Mouse (Mus musculus) E14TG2a.4 (cell line): ENCODE measurements around the gene Pcgf1.

ENCODE experiments used
- H3K27me3 ChIP-seq: 2 replicates; pipeline ENCODE4 v1.6.1; 2014; ENCODE audit warnings: low read length, control low read depth; ENCODE audit not compliant: insufficient read depth
- H3K36me3 ChIP-seq: 2 replicates; pipeline ENCODE4 v1.6.1; 2014; ENCODE audit warnings: low read length, control low read depth; ENCODE audit not compliant: insufficient read depth
- H3K4me1 ChIP-seq: replicated peaks from 2 replicates; pipeline ENCODE4 v1.6.1; 2014; ENCODE audit warnings: low read depth, low read length, control low read depth
- H3K4me3 ChIP-seq: replicated peaks from 2 replicates; pipeline ENCODE4 v1.5.1; 2014; ENCODE audit warnings: mild to moderate bottlenecking, low read length
- H3K9me3 ChIP-seq: 2 replicates; pipeline ENCODE4 v1.6.1; 2014; ENCODE audit warnings: low read length, control low read depth
- CTCF ChIP-seq: conservative IDR thresholded peaks from 2 replicates; pipeline ENCODE4 v1.5.1; 2014; ENCODE audit warnings: low read length
- NANOG ChIP-seq: IDR thresholded peaks from 2 replicates; pipeline ENCODE4 v1.6.1; 2014; ENCODE audit warnings: borderline replicate concordance, low read length, mixed read lengths
- POU5F1 ChIP-seq: IDR thresholded peaks from 2 replicates; pipeline ENCODE4 v1.6.1; 2014; ENCODE audit warnings: low read length, borderline replicate concordance

The Pcgf1 gene

DNA sequence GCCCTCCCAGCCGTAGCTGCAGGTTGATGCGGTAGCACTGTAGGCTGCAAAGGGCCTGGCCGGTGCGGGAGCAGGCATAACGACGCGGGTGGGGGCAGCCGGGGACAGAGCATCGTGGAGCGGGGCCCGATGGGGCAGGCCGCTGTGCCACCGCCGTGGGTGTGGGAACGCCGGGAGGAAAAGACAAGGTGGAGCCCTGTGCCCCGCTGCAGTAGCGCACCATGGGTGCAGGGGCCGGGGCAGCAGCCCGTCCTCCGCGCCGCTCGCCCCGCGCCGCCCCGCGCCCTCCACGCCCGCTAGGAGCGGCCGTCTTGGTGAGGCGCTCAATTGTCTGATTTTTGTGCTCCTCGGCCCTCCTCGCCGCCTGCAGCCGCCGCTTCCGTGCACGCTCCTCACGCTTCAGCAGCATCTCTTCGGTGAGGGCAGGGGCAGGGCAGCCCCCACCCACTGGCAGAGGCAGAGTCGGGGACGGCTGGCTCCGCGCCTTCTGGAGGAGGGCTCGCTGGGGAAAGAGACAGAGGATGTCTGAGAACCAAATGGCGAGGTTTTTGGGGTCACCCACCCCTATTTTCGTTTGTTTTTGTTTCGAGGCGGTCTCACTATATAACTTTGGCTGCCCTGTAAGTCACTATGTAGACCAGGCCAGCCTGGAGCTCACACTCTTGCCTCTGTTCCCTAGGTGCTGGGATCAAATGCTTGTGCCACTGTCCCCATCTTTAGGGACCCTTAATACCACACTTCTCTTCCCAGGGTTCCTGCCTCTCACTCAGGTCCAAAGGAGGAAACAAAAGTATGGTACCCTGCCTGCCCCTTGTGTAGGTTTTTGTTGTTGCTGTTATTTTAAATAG is 44.4 kb downstream of the Pcgf1 start:
- H3K36me3 ChIP-seq, result peaks cover 40% of the 10 kb centered on the region
- no peaks in the 10 kb centered on the region for H3K9me3 ChIP-seq
- peaks cover 67% of the 10 kb centered on the region for H3K4me1 ChIP-seq
- H3K4me3 ChIP-seq, result peak overlapping the region; percentile 91
- TF ChIP-seq NANOG, result no peak
- no peak for TF ChIP-seq POU5F1
- no peak for TF ChIP-seq CTCF
- no peaks in the 10 kb centered on the region for H3K27me3 ChIP-seq

DNA sequence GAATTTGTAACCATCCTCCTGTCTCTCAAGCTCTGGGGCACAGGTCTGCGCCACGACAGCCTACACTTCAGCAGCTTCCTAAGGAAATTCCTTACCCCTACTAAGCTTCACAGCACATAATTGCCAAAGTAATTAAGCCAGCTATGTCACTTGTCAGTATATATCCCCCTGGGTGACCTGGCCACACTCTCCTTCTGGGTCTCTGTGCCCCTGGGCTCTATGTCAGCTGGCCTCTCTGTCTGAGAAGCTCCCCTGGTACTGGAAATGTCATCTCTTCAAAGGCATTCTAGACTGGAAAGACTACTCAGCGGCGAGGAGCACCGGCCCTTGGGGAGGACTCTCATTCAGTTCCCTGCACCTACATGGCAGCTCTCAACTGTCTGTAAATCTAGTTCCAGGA is 45.3 kb downstream of the Pcgf1 start:
- Histone ChIP-seq H3K36me3 (peaks cover 32% of the 10 kb centered on the region), H3K4me1 (peaks cover 60% of the 10 kb centered on the region), H3K4me3 (0 out of 2 replicates have a peak overlapping the region, but pooled peaks have one; percentile 91), H3K27me3 (no peaks in the 10 kb centered on the region), H3K9me3 (no peaks in the 10 kb centered on the region)
- TF ChIP-seq NANOG (no peak), POU5F1 (no peak), CTCF (no peak)

DNA sequence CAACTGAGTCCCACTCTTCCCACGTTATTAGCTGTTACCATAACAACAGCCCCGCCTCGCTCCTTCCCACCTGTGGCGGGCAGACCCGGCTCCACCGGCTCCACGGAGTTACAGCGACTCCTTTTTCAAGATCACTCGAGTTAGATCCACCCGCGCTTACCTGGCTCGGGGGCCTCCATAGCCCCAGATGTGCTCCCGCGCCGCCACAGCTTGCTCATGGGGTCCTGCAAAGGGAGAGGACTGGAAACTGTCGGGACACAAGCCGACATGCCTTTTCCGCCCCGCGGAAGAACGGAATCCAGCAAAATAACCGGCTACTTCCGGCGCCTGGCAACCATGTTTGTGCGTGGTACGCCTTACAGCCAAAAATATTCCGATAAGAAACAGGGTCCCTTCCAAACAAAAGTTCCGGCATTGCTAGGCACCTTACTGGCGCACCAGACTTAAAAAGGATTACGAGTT is 47.2 kb downstream of the Pcgf1 start:
- TF ChIP-seq CTCF, result no peak
- Histone ChIP-seq H3K36me3 (peaks cover 13% of the 10 kb centered on the region), H3K4me1 (peaks cover 44% of the 10 kb centered on the region), H3K9me3 (no peaks in the 10 kb centered on the region), H3K27me3 (no peaks in the 10 kb centered on the region), H3K4me3 (peak overlapping the region; percentile 91)

- no peak for TF ChIP-seq CTCF
- TF ChIP-seq NANOG, result no peak
- TF ChIP-seq POU5F1, result no peak
Measured at GRCm38 (mm10) chr6:83125331-83125730, 47.7 kb downstream of the Pcgf1 start, which contains the start of gene Ino80b. Gene Ino80b (minus strand): TSS chr6:83125431.

GRCm38 (mm10) chr6:83127419-83127818 is 49.8 kb downstream of the Pcgf1 start:
- TF ChIP-seq NANOG (no peak), CTCF (peak; percentile 62), POU5F1 (no peak)
- peaks cover 48% of the 10 kb centered on the region for H3K4me1 ChIP-seq

More at GRCm38 (mm10) chr6:83125331-83125730, 47.7 kb downstream of the Pcgf1 start, which contains the start of gene Ino80b:
- H3K9me3 ChIP-seq, result no peaks in the 10 kb centered on the region
- H3K36me3 ChIP-seq, result peaks cover 12% of the 10 kb centered on the region
- peaks cover 39% of the 10 kb centered on the region for H3K4me1 ChIP-seq
- H3K27me3 ChIP-seq, result no peaks in the 10 kb centered on the region
- peak within 1 kb of the TSS; percentile 91 for H3K4me3 ChIP-seq

More at GRCm38 (mm10) chr6:83127419-83127818, 49.8 kb downstream of the Pcgf1 start:
- no peaks in the 10 kb centered on the region for H3K9me3 ChIP-seq
- H3K4me3 ChIP-seq, result no peak overlapping the region
- H3K27me3 ChIP-seq, result no peaks in the 10 kb centered on the region
- H3K36me3 ChIP-seq, result peaks cover 12% of the 10 kb centered on the region
